Mouse (Mus musculus) testis, postnatal 14 days (tissue): ENCODE data around the gene Txlng.
A peak's percentile ranks its signal among the peaks of the same experiment; 100 is the strongest.

Experiments used
- DNase-seq: peaks from one replicate; pipeline ENCODE4 v3.0.0; 2021; ENCODE audit warnings: low spot score

Txlng gene

DNA sequence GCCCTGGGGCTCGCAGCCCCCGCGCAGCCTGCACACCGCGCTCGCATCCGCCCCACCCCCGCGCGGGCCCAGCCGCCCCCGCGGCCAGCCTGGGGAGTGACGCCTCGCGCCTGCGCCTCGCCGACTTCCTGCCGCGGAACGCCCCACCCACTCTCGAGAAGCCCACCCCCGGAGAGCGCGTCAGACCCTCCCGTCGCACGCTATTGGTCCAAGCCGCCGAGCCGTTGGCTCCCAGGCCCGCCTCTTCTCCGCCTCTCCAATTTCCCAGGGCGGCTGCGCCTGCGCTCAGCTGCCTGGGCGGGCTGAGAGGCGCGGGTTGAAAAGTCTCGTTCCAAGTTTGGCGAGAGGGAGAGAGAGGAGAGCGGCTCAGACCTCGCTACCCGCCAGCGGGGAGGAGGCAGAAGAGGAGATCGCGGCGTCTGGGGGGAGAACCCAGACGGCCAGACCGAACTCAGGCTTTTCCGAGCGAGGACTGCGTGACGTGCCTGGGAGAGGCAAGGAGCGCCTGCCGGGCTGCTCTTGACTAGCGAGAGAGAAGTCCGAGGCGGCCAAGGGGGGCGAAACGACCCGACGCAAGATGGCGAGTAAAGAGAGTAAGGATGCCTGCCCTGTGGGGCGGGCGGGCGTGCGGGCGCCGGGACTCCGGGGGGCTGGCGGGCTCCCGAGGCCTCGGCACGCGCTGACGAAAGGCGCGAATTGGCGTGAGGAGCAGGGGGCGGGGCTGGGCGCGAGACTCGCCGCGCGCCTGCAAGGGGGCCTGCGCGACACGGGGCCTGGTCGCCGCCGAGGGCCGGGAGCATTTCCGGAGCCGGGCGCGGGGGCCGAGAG lies 68.9 kb downstream of the Txlng start, which contains the start of gene Rbbp7:
TSS of gene Rbbp7 (plus strand) at position 288 of the 828 bp plus-strand sequence.
- peak; percentile 94 for DNase-seq

GRCm38 (mm10) chrX:162759251-162760114 lies 69.8 kb downstream of the Txlng start:
- DNase-seq = peak; percentile 15

GRCm38 (mm10) chrX:162756058-162756457 lies 73.2 kb downstream of the Txlng start:
- no peak for DNase-seq

- DNase-seq = no peak
These were observed 74.9 kb downstream of the Txlng start for GRCm38 (mm10) chrX:162754314-162754713.

GRCm38 (mm10) chrX:162752418-162752817 lies 76.8 kb downstream of the Txlng start:
- no peak for DNase-seq

- peak; percentile 32 for DNase-seq
These were observed 80.4 kb downstream of the Txlng start for GRCm38 (mm10) chrX:162748696-162749420.

- DNase-seq = peak; percentile 36
These were observed 93.1 kb downstream of the Txlng start for GRCm38 (mm10) chrX:162736140-162736659.

DNA sequence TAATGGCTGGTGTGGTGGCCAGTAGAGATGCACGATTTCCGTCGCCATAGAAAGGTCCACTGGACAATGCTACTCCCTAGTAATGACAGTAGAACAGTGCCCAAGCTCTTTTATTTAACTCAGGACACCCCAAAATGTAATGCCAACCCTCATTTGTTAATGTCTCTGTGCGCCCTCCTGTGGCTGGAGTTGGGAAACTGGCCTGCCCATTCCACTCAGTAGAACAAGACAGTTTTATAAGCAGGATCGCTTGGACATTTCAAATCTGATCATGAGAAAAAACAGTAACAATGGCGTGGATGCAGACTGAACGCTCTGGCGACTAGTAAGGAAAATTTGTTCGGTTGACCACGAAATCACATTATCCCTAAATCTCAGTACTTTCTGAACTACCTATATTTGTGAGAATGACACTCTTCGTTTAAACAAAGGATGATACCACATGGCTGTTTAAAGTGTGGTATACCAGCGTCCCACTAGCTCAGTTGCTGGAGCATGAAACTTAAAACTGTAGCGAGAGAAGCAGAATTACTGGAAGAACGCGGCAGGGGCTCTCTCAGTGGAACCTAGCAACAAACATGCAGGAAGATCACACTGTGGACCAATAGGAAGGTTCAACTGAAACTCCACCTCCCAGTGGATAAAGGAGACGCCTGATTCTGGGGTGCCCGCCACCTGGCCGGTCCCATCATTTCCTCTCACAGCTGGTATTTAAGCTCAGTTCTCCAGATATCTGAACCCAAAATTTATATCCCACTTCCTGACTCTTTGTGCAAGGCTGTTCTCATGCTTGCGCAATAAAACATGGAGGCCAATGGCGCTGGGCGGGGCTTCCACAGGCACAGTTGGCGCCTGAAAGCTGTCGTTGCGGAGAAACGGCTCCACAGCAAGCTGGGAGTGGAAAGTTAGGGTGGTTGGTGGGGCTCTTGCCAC lies 94.0 kb downstream of the Txlng start:
- DNase-seq = peak; percentile 31

- DNase-seq = no peak
These were observed 99.2 kb downstream of the Txlng start for GRCm38 (mm10) chrX:162730031-162730430.
